Mouse (Mus musculus) left cerebral cortex, adult 2 months (tissue): Measurements from ENCODE around the gene Diras1. TPM values are rescaled to one million over a fixed set of nuclear protein-coding genes. Genes with fewer than 3 reads are reported as not detected.
"Not testable (repeated sequence)": the region's sequence is repeated elsewhere in the genome, so short reads cannot be mapped to it uniquely, and the experiment has no call there.

Experiments used
- DNase-seq, 2 experiments: peaks; one replicate each; pipeline ENCODE4 v3.0.0; 2021 to 2022; ENCODE audit warnings: low spot score in 2 of 2, mixed read lengths in 1 of 2; ENCODE audit errors: extremely low spot score in 1 of 2
- H3K27ac ChIP-seq: fragments of 200-600 bp; 2 replicates; pipeline ENCODE4 v1.8.1; 2022
- H3K4me3 ChIP-seq: fragments of 200-600 bp; 2 replicates; pipeline ENCODE4 v1.8.1; 2022
- CTCF ChIP-seq: fragments of 200-600 bp; IDR thresholded peaks from 2 replicates; pipeline ENCODE4 v1.8.1; 2022; ENCODE audit warnings: antibody characterized with exemption, mild to moderate bottlenecking, moderate library complexity
- intact Hi-C: fragments of 180-260 bp; cut with DNase I; formaldehyde crosslinking; loops from one replicate; pipeline ENCODE4 v1.15.1; 2025
- total RNA-seq, 2 experiments: library from RNA; stranded (reverse); gene quantifications; 2 replicates each; pipeline ENCODE4 v1.2.3; 2021

The Diras1 gene
- total RNA-seq, 2 experiments from 2014 or later: 100 to 116 TPM

GRCm38 (mm10) chr10:80994621-80995020 is 30.8 kb downstream of the Diras1 start:
- DNase-seq: no peak
- intact Hi-C loops: loop anchor here (2.0 to 5.0 kb wide), 3 partner anchors 114 to 247 kb away; partner anchors contain the start of gene Oaz1
- H3K27ac ChIP-seq: peak overlapping the region; percentile 7; the same call in 1 of the 2 replicates
- H3K4me3 ChIP-seq: peak overlapping the region; percentile 18; the same call in 1 of the 2 replicates
- no peak for TF ChIP-seq CTCF

GRCm38 (mm10) chr10:80993276-80993675 is 32.2 kb downstream of the Diras1 start:
- TF ChIP-seq CTCF: no peak
- intact Hi-C loops: loop anchor here (1.0 to 5.0 kb wide), 2 partner anchors 65 to 246 kb away; no protein-coding TSS in a partner anchor
- H3K4me3 ChIP-seq: no peak overlapping the region
- DNase-seq: no peak
- peak overlapping the region; percentile 24; the same call in 1 of the 2 replicates for H3K27ac ChIP-seq

DNA sequence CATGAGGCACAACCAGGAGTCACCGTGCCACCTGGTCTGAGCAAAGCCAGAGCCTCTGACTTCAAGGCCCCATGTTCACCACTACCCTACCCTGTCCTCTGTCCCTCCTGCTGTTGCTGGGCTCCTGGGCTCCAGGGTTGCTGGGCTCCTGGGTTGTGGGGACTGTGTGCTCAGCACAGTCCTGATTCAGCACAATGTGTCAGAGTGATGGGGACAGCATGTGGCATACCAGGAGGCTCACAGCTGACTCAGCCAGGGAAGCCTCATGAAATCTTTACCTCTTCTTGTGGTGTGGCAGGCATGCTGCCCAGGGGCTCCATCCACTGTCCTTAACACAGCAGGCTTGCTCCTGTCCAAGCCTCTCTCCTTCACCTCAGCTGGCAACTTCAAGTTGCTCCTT is 33.5 kb downstream of the Diras1 start:
- no peak for DNase-seq

DNA sequence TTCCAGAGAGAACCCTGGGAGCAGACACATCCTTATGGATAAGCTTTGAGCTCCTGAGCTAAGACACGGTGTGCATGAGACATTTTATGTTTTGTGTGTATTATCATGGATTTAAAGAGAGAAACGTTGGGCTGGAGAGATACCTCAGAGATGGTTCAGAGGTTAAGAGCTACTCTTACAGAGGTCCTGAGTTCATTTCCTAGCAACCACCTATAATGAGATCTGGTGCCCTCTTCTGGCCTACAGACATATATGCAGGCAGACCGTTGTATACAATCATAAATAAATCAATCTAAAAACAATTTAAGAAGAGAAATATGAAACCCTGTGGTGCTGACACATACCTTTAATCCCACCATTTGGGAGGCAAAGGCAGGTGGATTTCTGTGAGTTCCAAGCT is 34.5 kb downstream of the Diras1 start:
- TF ChIP-seq CTCF: peak; percentile 58
- Histone ChIP-seq H3K27ac (no peak overlapping the region), H3K4me3 (no peak overlapping the region)
- intact Hi-C loops: loop anchor here (5.0 kb wide), 1 partner anchor 244 kb away; no protein-coding TSS in a partner anchor
- no peak for DNase-seq

More for the DNA sequence above, 33.5 kb downstream of the Diras1 start:
- no peak overlapping the region for H3K4me3 ChIP-seq
- intact Hi-C loops: loop anchor here (5.0 kb wide), 1 partner anchor 245 kb away; no protein-coding TSS in a partner anchor
- no peak overlapping the region for H3K27ac ChIP-seq
- no peak for TF ChIP-seq CTCF

GRCm38 (mm10) chr10:80990406-80990805 is 35.1 kb downstream of the Diras1 start:
- DNase-seq: no peak
- no peak for TF ChIP-seq CTCF
- intact Hi-C loops: loop anchor here (5.0 kb wide), 1 partner anchor 243 kb away; no protein-coding TSS in a partner anchor
- Histone ChIP-seq H3K27ac (no peak overlapping the region), H3K4me3 (no peak overlapping the region)

DNA sequence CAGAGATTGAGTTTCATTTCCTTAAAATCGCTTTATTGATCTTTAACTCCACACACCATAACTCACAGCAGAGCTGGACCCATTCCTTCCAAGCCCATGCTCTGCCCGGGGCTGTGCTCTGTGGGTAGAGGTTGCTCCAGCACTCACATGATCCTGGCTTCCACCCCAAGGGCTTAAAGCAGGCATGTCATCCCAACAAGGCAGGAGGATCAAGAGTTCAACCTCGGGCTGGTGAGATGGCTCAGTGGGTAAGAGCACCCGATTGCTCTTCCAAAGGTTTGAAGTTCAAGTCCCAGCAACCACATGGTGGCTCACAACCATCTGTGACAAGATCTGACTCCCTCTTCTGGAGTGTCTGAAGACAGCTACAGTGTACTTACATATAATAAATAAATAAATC is 35.6 kb downstream of the Diras1 start:
- intact Hi-C loops: loop anchor here (5.0 kb wide), 1 partner anchor 243 kb away; no protein-coding TSS in a partner anchor
- H3K27ac ChIP-seq, DNase-seq, H3K4me3 ChIP-seq: not testable (repeated sequence)

DNA sequence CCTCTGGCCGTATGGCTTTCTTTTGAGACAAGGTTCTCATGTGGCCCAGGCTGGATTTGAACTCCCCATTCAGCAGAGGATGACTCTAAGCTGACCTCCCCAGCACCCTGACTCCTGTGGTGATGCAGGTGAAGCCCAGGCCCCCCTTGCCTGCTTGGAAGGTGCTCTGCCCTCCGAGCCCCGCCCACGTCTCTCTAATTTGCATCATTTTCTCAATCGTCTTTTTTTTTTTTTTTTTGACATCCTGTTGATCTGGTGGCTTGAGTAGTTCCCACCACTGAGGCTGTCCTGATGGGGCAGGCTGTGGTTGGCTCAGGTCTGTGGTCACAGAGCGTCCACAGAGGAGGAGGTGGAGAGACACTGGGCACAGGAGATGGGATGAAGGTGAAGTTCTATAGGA is 36.0 kb downstream of the Diras1 start:
- intact Hi-C loops: no loop called here
- Histone ChIP-seq H3K4me3 (no peak overlapping the region), H3K27ac (no peak overlapping the region)
- no peak for DNase-seq
- TF ChIP-seq CTCF: no peak

DNA sequence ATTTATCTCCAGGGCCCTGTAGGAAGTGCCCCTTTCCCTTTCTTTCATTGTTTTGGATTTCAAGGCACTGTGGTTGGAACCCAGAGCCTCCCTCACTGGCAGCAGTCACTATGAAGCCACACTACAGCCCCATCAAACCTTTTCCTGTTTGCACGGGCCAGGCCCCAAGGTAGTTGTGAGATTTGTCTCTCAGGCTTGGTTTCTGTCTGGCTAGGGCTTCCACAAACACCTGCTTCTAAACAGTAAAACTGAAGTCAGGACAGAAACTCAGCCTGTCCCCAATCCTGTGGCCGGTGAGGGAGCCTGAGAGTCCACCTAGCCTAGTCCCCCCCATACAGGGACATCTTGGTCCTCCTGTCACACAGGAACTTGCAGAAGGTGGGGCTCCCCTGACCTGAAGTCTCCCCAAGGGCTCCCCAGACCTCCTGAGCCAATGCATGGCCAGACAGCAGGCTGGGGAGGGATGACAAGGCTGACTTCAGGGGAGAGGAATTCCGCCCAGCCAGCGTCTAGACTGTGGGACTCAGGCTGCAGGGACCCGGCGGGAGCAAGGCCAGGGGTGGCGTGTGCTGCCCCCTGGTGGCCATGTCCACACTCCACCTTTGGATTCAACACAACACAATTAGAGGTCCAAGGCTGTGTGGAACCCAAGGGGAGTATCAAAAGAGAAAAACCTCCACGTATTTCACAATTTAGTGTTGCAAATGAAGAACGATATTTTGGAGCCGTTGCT is 37.6 kb downstream of the Diras1 start:
- Histone ChIP-seq H3K4me3 (no peak overlapping the region), H3K27ac (no peak overlapping the region)
- peak; percentile 96 for TF ChIP-seq CTCF
- DNase-seq: peak; percentile 69 to 72
- intact Hi-C loops: loop anchor here (1.0 kb wide), 1 partner anchor 60 kb away; no protein-coding TSS in a partner anchor

DNA sequence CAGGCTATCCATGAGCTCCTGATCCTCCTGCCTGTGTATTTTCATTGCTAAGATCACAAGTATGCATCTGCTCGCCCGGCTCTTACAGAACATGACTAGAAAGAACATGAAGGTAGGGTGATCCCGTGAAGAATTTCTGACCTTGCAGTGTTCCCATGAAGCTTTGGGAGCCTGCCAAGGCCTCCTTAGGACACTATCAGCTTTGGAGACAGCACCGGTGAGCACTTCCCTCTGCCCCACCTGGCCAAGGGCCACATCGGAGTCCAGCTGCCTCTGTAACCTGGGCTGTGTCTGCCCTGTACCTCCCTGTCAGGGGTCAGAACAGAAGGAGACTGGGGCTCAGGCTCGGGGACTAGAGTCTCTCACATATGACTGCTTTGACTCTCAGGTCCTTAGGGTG is 38.7 kb downstream of the Diras1 start:
- intact Hi-C loops: no loop called here
- Histone ChIP-seq H3K4me3 (no peak overlapping the region), H3K27ac (no peak overlapping the region)
- no peak for TF ChIP-seq CTCF
- no peak for DNase-seq

DNA sequence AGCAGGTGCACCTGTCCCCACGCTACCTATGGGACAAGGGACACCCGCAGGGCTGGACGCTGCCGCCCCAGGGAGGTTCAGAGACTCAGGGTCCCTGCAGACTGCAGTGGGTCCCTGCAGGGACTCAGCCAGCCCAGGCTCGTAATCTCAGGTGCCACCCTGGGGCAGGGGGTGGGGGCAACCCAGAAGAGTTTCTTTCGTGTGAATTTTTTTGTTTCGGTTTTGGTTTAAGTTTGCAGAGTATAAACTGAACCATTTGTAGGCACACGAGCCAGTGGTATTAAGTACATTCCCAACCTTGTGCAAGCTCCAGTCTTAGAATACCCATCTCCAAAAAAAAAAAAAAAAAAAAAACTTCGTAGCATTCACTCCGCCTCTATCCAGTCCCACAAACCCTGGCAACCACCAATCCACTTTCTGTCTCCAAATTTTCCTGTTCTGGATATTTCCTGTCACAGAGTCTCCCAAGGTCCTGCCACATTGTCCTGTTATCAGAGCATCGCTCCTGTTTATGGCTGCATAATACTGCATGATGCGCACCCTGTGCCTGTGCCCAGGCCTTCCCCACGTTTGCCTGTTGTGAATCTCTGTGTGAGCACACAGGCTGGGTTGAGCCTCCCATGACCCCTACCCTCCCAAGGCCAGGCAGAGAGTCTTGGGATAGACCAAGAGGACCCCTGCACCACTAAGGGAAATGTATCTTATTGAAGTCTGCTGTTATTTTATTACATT is 39.3 kb downstream of the Diras1 start:
- H3K4me3 ChIP-seq: peak overlapping the region; percentile 49
- no peak for TF ChIP-seq CTCF
- intact Hi-C loops: no loop called here
- peak overlapping the region; percentile 69 for H3K27ac ChIP-seq
- no peak for DNase-seq

DNA sequence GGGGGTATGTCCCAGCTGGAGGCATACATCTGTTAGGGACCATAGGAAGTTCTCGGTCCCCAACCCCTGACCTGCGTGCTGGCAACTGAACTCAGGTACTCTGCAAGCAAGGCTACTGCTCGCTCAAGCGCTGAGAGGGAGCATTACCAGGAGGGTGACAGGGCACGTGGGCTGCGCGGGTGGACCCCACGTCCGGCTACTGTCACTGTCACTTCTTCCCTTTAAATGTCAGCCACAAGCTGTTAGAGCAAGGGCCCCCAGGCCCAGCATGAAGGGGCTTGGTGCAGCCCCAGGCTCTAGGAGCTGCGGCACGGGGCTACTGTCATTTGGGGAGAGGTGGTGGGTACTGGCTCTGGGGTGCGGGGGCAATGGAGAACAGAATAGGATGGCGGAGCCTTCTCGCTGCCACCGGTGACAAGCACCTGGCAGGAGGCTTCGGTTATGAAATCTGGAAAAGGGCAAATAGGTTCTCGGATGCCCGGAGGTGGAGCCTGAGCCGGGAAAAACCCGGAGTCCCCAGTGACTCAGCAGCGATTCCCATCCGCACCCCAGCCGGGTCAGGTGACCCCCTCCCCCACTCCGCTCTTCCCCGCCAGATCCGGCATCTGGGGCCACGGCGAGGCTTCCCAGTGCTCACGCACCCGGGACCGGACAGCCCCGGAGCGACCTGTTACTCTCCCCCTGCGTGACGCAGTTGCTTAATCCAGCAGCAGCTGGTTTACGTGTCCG is 40.1 kb downstream of the Diras1 start:
- intact Hi-C loops: no loop called here

More for the DNA sequence above, 40.1 kb downstream of the Diras1 start:
- peak overlapping the region; percentile 69 for H3K27ac ChIP-seq
- peak overlapping the region; percentile 49 for H3K4me3 ChIP-seq
- DNase-seq: no peak
- TF ChIP-seq CTCF: no peak
